Mouse (Mus musculus) CD4-positive, CD25-positive, alpha-beta regulatory T cell, adult 9 weeks (primary cell): ENCODE measurements around the gene Zbtb25. TPM values are rescaled to one million over a fixed set of nuclear protein-coding genes. Genes with fewer than 3 reads are reported as not detected.

ENCODE experiments used
- polyA plus RNA-seq: library from polyadenylated mRNA; unstranded; fragments of 100-300 nt; shearing (Covaris generic); gene quantifications from one replicate; pipeline ENCODE4 v1.2.1, GENCODE M21; 2017

The Zbtb25 gene
- 13.7 TPM for polyA plus RNA-seq

DNA sequence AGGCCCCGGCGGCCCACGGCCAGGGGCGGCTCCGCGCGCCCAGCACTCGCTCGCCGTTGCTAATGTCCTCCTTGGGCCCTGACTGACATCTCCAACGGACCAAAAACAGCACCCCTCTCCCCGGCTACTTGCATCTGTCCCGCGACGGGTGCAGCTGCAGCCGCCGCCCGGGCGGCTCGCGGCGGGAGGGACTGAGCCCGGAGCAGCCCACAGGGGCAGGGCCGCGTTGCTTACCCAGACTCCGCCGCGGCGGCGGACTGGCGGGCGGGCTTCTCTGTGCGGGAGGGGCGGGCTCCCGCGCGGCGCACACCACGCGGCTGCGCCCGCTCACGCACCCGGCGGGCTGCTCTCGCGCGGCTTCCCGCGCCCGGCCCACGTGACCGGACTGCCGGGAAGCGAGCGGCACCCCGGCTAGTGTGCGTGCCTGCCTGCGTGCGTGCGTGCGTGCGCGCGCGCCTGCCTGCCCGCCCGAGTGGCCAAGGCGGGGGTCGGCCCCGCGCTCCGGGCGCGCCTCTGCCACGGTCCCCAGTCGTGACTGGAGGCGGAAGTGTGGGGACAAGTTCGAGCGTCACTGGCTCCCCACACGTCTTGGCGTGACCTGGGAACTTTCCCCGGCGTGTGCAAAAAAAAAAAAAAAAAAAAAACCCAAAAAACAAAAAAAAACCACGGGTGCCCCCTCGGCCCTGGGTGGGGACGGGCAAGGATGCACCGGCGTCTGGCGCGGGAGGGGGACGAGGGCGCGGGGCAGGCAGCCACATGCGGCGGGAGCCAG is at the start of gene Zbtb25:
Gene Zbtb25, minus strand, starts transcription at position 397 of the 772 bp plus-strand sequence.

DNA sequence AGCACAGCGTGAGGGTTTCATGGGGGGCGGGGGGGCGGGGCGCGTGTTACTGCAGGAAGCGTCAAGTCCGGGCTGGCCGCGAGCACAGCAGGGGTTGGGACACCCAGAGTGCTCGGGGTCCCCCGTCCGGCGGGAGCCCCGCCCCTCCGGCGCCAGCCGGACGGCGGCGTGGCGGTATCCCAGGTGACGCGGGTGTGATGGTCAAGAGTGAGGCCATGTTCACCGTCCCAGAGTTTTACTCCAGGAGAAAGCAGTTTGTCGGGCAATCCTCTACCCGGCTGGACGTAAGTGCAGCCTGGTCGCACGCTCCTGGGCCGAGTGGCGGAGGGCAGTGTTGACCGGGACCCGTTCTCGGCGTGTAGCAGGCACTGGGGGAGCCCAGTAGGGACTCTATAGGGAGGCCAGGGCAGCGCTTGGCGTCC is 48.0 kb upstream of the Zbtb25 start, which contains the start of gene Ppp1r36:
Gene Ppp1r36, plus strand, starts transcription at position 106 of the 422 bp plus-strand sequence.

DNA sequence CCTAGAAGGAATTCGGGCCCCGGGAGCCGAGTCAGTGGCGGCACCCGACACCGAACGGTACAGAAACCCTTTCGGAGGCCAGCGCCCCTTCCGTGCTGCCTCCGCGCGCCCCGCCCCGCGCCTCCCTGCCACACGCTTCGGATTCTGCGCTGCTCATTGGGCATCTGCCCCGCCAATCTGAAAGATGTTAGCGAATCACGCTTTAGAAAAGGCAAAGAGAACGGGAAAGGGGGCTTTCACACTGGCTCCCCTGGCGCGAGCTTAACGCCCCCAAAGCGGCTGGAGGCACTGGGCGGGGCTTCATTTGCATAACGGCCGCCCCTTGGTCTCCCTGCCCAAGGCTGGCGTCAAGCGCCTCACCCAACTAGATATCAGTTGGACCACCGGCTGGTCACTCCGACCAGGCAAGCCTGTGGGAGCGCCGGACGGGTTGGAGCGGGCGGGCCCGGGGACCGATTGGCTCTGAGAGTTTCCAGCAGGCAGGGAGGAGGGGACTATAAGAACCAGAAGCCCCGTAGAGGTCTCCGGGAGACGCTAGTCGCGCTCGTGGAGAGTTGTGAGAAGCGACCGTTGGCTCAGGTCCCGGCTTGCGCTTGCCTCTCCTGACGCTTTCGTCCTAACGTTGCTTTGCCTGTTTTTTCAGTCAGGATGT is 34.6 kb upstream of the Zbtb25 start, which contains the start of gene Hspa2:
Gene Hspa2, plus strand, starts transcription at position 291 of the 652 bp plus-strand sequence.

DNA sequence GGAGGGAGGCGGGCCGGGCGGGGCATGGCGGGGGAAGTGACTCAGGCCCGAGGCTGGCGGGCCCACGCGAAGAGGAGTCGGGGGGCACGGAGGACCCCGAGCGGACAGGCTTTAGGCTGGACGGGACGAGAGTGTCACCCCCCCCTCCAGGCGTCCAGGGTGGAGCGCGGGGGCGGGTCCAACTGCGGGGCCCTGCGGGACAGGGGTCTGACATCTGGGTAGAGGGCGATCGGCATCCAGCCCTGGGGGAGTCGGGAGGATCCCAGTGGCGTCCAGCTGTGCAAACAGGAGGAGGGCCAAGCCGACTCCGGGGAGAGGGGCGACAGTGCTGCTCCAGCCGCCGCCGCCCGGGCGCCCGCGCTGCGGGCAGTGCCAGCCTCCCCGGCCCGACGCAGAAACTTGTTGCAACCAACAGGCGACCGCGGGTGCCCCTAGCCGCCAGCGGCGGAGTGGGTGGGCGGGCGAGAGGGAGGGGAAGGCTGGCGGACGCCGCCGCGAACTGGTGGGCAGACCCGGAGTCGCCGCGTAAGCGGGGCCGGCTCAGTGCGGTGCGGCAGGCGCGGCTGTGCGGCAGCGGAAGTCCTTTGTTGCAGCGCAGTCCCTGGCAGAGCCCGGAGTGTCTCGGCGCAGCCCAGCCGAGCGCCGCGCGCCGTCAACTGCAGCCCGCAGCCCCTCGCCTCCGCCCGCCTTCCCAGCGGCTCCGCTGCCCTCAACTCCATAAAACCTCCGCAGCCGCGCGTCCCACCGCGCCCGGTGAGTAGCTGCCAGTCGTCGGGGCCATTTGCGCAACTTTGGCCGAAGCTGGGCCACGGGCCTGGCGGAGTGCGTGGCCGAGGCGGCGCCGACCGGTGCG is 802 bp upstream of the Zbtb25 start, which contains the start of gene Zbtb1:
Gene Zbtb1, plus strand, starts transcription at position 289 of the 853 bp plus-strand sequence.

DNA sequence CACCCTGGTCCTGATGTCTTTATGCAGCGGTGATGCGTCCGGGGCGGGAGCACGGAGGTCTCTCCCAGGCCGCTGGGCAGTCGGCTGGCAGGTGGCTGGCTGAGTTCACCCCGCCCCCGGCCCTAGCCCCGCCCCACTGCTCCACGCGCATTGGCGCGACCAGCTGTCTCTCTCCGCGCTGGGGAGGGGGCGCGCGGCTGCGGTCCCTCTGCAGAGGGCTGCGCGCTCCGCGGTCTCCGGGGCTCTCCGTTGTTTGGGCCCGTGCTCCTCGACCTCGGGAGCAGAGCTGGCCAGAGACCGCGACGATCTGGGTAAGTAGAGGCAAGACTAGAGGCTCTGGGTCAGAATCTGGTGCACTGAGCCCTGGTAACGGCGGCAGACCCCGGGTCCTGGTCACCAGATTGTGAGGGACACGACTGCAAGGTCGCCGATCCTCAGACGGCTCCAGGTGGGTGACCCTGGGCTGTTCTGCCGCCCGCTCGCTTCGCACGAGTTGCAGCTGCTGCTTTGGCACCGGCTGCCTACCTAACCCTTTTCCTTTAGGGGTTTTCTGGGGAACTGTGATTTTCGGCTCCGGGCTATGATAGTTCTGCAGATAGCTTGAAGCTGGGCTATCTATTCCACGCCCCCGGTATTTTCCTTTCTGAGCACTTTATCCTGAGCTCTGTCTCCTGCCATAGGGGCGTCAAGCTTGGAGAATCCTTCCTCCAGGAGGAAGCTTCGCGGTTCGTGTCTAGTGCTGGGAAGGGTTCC is 44.5 kb downstream of the Zbtb25 start, which contains the start of gene Akap5:
Gene Akap5, plus strand, starts transcription at position 213 of the 753 bp plus-strand sequence.

Other genes with a start within 250 kb of the Zbtb25 start
- 0.09 TPM for gene Esr2, start 192.3 kb downstream of the Zbtb25 start, polyA plus RNA-seq
- gene Tex21, start 122.9 kb downstream of the Zbtb25 start, polyA plus RNA-seq: not detected
- gene Mthfd1, start 114.3 kb downstream of the Zbtb25 start, polyA plus RNA-seq: 63.7 TPM
- 1.4 TPM for gene Akap5, start 44.7 kb downstream of the Zbtb25 start, polyA plus RNA-seq
- gene Zbtb1, start 664 bp upstream of the Zbtb25 start, polyA plus RNA-seq: 12.6 TPM
- gene Hspa2, start 34.6 kb upstream of the Zbtb25 start, polyA plus RNA-seq: 2.6 TPM
- not detected for gene Ppp1r36, start 47.9 kb upstream of the Zbtb25 start, polyA plus RNA-seq
- gene Plekhg3, start 161.3 kb upstream of the Zbtb25 start, polyA plus RNA-seq: 1.1 TPM